Mouse (Mus musculus) stomach, embryonic 15.5 days (tissue): Measurements from ENCODE around the gene Cmss1. TPM values are rescaled to one million over a fixed set of nuclear protein-coding genes. Genes with fewer than 3 reads are reported as not detected.

ENCODE experiments used
- ATAC-seq: fragments of 200-750 bp; cut with Nextera tagmentation; 2 replicates; pipeline ENCODE4 v1.8.0; 2017; ENCODE audit warnings: low read depth, moderate number of reproducible peaks, moderate TSS enrichment; ENCODE audit not compliant: insufficient read depth, low FRiP score
- H3K27ac ChIP-seq: fragments of 300-500 bp; sonication (generic); 2 replicates; pipeline ENCODE4 v1.5.1; 2015; ENCODE audit warnings: mild to moderate bottlenecking, inconsistent platforms
- H3K27me3 ChIP-seq: fragments of 300-500 bp; sonication (generic); replicated peaks from 2 replicates; pipeline ENCODE4 v1.6.1; 2015; ENCODE audit warnings: inconsistent platforms
- H3K36me3 ChIP-seq: fragments of 300-500 bp; sonication (generic); 2 replicates; pipeline ENCODE4 v1.6.1; 2015; ENCODE audit warnings: inconsistent platforms
- H3K4me1 ChIP-seq: fragments of 300-500 bp; sonication (generic); 2 replicates; pipeline ENCODE4 v1.6.1; 2015; ENCODE audit warnings: inconsistent platforms
- H3K4me2 ChIP-seq: fragments of 300-500 bp; sonication (generic); 2 replicates; pipeline ENCODE4 v1.6.1; 2015; ENCODE audit warnings: mild to moderate bottlenecking, inconsistent platforms
- H3K4me3 ChIP-seq: fragments of 300-500 bp; sonication (generic); replicated peaks from 2 replicates; pipeline ENCODE4 v1.5.1; 2015; ENCODE audit warnings: inconsistent platforms
- H3K9ac ChIP-seq: fragments of 300-500 bp; sonication (generic); 2 replicates; pipeline ENCODE4 v1.6.1; 2015; ENCODE audit warnings: inconsistent platforms
- H3K9me3 ChIP-seq: fragments of 300-500 bp; sonication (generic); 2 replicates; pipeline ENCODE4 v1.6.1; 2016; ENCODE audit warnings: inconsistent platforms
- WGBS: fragments of 180-500 bp; shearing (Covaris S2); methylation state at CpG from one replicate; pipeline ENCODE4 v1.1.7; 2015; 5-methylcytosine and 5-hydroxymethylcytosine counted together
- polyA plus RNA-seq: library from polyadenylated mRNA; unstranded; fragments of >200 nt; fragmentation: Nextera tagmentation; extraction: Ambion mirVana; gene quantifications from 2 replicates; pipeline ENCODE4 v1.2.1, GENCODE M21; 2015

Cmss1 gene
- polyA plus RNA-seq, 1 experiment from 2014 or later, result 45.8 TPM

DNA sequence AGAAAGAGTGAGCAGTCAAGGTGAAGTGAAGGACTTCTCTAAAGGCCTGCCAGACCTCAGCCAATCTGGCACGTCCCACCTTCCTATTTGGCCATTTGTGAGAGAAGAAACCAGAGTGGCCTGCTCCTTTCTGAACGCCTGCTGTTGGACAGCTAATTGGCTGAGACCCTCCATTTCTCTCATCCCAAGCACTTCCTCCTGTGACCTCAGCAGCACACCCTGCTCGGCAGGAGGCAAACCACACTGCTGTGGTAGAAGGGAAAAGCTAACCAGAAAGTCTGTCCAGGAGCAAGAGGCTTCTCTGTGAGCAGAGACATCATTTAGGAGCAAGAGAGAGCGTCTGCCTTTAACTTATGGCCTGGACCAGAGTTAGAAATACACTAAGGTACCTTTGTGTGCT lies 289.5 kb downstream of the Cmss1 start:
- Histone ChIP-seq H3K9ac (no peak overlapping the region), H3K9me3 (no peaks in the 10 kb centered on the region), H3K27ac (no peak overlapping the region), H3K4me2 (no peak overlapping the region), H3K4me3 (no peak overlapping the region), H3K4me1 (0 out of 2 replicates have a peak, but pooled peaks cover 8% of the 10 kb centered on the region), H3K27me3 (no peaks in the 10 kb centered on the region), H3K36me3 (no peaks in the 10 kb centered on the region)
- WGBS, result 64% methylated on average over 4 of the region's 4 CpGs
- no peak for ATAC-seq

DNA sequence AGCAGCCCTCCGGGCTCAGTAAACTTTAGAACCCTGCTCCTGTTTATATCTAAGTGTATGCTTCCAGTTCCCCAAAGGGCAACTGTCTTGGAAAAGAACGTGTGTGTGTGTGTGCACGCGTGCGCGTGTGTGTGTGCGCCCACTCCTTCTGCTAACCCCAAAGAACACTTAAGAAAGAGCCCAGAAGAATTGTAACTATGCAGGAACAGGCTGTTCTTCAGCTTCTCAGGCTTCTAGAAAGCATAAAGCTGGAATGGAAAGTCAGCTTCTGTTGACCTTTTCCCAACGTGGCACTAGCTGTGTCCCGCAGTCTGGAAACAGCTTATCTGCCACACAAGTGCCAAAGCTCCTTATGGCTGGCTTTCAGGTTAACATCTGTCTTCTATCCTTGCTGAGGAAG lies 291.6 kb downstream of the Cmss1 start:
- H3K27me3 ChIP-seq, result no peaks in the 10 kb centered on the region
- no peak overlapping the region for H3K9ac ChIP-seq
- WGBS, result 73% methylated on average over 9 of the region's 9 CpGs
- no peak for ATAC-seq
- H3K4me1 ChIP-seq, result 0 out of 2 replicates have a peak, but pooled peaks cover 8% of the 10 kb centered on the region
- no peaks in the 10 kb centered on the region for H3K9me3 ChIP-seq
- no peaks in the 10 kb centered on the region for H3K36me3 ChIP-seq
- H3K4me2 ChIP-seq, result no peak overlapping the region
- H3K27ac ChIP-seq, result peak overlapping the region; percentile 26; the same call in 1 of the 2 replicates
- H3K4me3 ChIP-seq, result no peak overlapping the region

DNA sequence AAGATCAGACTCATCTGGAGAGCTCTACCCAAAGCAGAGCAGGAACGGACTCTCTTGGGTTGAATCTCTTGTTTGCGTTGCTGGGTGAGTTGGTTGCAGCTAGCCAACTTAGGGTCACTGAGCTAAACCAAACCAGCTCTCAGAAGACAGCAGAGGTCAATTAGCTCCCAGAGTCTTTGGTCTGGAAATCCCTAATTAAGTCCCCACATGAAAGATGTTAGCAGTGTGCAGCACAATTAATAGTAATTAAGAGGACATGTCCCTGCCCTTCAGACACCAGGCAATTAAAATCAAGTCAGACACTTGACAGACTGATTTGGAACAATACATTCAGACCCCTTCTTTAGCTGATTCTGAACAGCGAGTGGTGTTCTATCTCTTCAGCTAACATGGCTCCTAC lies 292.4 kb downstream of the Cmss1 start:
- H3K4me3 ChIP-seq, result no peak overlapping the region
- no peaks in the 10 kb centered on the region for H3K27me3 ChIP-seq
- WGBS, result 92% methylated on average over 3 of the region's 3 CpGs
- ATAC-seq, result no peak
- H3K27ac ChIP-seq, result no peak overlapping the region
- H3K4me1 ChIP-seq, result 0 out of 2 replicates have a peak, but pooled peaks cover 8% of the 10 kb centered on the region
- no peak overlapping the region for H3K4me2 ChIP-seq
- no peaks in the 10 kb centered on the region for H3K36me3 ChIP-seq
- no peak overlapping the region for H3K9ac ChIP-seq
- no peaks in the 10 kb centered on the region for H3K9me3 ChIP-seq

DNA sequence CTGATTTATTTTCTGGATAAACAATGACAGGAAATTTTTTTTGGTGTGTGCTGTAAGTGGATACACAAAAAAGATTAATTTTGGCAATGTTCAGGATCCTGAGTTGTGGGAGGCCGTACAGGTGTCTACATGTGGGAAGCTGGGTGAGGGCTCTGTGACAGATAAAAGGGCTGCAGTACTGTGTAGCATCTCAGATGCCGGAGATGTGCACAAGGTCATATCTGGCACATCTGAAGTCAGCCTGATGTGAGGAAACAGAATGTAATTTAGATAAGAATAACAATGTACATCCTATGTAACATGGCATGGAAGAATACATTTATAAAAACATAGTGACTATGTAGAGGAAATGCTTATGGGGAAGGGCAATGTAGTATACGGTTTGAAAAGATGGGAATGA lies 293.2 kb downstream of the Cmss1 start:
- Histone ChIP-seq H3K9ac (no peak overlapping the region), H3K27me3 (no peaks in the 10 kb centered on the region), H3K4me2 (no peak overlapping the region), H3K36me3 (no peaks in the 10 kb centered on the region), H3K9me3 (no peaks in the 10 kb centered on the region), H3K4me1 (0 out of 2 replicates have a peak, but pooled peaks cover 7% of the 10 kb centered on the region), H3K27ac (no peak overlapping the region), H3K4me3 (no peak overlapping the region)
- WGBS, result 75% methylated on average over 3 of the region's 3 CpGs
- ATAC-seq, result no peak

DNA sequence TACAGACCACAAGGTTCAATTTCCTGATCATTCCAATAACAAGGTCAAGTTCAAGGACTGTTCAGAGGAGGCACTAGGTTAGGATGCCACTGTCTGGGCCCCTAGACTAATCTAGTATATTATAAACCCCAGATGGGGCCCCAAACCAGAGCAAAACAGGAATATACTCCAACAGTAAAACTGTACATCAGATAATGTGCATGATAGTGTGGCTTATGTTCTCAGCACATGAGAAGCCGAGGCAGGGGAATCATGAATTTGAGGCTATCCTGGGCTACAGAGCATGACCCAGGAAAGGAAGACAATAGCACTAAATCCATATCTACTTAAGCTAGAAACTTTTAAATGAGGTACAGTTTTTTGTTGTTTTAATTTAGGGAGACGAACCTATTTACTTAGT lies 294.5 kb downstream of the Cmss1 start:
- no peak for ATAC-seq
- no peak overlapping the region for H3K27ac ChIP-seq
- WGBS, result 89% methylated on average over 2 of the region's 2 CpGs

DNA sequence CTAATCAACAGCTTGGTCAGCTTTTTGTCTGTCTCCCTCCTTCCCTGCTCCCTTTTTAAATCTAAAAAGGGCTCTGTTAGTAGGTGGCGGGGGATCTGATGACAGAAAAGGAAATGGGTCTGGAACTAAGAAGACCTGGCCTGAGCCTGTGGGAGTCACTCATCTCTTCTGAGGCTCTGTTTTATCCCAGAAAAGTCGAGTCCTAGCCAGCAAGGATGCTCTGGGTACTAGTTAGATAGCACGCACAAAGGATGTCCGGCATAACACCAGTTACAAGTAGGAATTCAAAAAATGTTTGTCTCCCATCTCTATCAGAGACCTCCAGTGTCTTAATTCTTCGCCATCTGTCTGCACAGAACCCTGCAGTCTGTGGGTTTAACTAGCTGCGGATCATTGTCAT lies 301.2 kb downstream of the Cmss1 start:
- Histone ChIP-seq H3K27me3 (no peaks in the 10 kb centered on the region), H3K4me3 (no peak overlapping the region), H3K27ac (no peak overlapping the region), H3K4me1 (no peaks in the 10 kb centered on the region), H3K9ac (no peak overlapping the region), H3K36me3 (no peaks in the 10 kb centered on the region), H3K4me2 (no peak overlapping the region), H3K9me3 (no peaks in the 10 kb centered on the region)
- no peak for ATAC-seq
- 73% methylated on average over 6 of the region's 6 CpGs for WGBS

More for the DNA sequence above, 294.5 kb downstream of the Cmss1 start:
- H3K4me3 ChIP-seq, result no peak overlapping the region
- no peaks in the 10 kb centered on the region for H3K4me1 ChIP-seq
- no peak overlapping the region for H3K9ac ChIP-seq
- no peaks in the 10 kb centered on the region for H3K27me3 ChIP-seq
- H3K4me2 ChIP-seq, result no peak overlapping the region
- no peaks in the 10 kb centered on the region for H3K36me3 ChIP-seq
- H3K9me3 ChIP-seq, result no peaks in the 10 kb centered on the region

DNA sequence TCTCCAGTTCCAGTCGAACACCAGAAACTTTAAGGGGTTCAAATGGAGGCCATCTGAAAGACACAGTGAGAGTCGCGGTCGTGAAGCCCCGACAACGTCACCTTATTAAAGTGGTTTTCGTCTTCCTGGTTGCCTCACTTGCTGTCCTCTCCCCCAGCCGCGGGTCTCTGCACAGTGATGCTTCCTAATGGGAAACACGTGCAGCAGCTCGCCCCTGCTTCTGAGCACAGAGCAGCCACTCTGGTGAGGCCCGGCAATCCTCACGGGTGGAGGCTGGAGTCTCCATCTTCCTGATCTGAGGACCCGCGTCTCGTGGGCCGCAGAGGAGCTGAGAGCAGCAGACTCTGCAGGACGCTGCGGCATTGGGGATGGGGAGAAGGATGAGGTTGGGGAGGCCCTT lies 302.9 kb downstream of the Cmss1 start:
- 71% methylated on average over 19 of the region's 19 CpGs for WGBS

DNA sequence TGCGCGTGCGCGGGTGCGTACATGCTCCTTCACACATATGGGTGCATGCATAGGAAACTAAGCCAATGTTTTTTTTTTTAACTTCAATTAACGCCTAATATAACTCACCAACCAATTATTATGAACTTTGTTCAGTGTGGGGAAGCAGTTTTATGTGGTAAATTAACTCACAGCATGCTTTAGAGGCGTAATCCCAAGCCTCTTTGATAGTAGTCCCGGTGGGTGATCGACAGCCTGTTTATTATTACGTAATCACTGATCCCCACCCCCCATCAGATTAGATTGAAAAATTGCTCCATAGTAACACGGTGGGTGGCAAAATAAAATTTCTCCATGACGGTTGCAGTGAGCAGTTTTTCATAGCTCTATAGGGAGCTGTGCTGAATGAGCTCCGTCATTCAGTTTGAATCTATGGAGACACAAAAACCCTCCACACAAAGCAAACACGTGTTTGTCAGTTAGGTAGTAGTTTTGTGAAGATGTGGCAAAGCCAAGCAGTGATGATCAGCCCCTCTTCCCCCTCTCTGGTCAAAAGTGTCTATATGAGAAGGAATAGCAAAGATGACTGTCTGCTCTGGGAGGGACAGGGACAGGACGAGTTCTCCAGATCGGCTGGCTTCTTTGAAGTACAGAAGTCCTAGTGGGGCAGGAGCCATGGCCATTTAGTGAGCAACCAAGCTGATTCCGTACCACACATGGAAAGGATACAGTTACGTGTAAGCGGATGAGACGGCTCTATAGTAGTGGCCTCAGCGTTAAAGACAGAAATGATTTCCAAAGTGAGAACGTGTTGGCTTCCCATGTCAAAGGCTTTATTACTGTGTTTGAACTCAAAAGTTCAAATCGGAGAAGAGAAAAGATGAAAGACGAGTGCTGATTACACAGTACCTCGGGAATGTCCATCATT lies 303.6 kb downstream of the Cmss1 start:
- Histone ChIP-seq H3K4me1 (no peaks in the 10 kb centered on the region), H3K9ac (no peak overlapping the region), H3K4me3 (no peak overlapping the region), H3K27ac (no peak overlapping the region), H3K4me2 (no peak overlapping the region), H3K27me3 (no peaks in the 10 kb centered on the region), H3K9me3 (no peaks in the 10 kb centered on the region), H3K36me3 (no peaks in the 10 kb centered on the region)
- no peak for ATAC-seq
- WGBS, result 82% methylated on average over 25 of the region's 25 CpGs

More for the DNA sequence above, 302.9 kb downstream of the Cmss1 start:
- no peak overlapping the region for H3K4me2 ChIP-seq
- no peak overlapping the region for H3K9ac ChIP-seq
- H3K4me1 ChIP-seq, result no peaks in the 10 kb centered on the region
- H3K9me3 ChIP-seq, result no peaks in the 10 kb centered on the region
- no peak for ATAC-seq
- no peaks in the 10 kb centered on the region for H3K36me3 ChIP-seq
- no peaks in the 10 kb centered on the region for H3K27me3 ChIP-seq
- H3K4me3 ChIP-seq, result no peak overlapping the region
- H3K27ac ChIP-seq, result no peak overlapping the region

DNA sequence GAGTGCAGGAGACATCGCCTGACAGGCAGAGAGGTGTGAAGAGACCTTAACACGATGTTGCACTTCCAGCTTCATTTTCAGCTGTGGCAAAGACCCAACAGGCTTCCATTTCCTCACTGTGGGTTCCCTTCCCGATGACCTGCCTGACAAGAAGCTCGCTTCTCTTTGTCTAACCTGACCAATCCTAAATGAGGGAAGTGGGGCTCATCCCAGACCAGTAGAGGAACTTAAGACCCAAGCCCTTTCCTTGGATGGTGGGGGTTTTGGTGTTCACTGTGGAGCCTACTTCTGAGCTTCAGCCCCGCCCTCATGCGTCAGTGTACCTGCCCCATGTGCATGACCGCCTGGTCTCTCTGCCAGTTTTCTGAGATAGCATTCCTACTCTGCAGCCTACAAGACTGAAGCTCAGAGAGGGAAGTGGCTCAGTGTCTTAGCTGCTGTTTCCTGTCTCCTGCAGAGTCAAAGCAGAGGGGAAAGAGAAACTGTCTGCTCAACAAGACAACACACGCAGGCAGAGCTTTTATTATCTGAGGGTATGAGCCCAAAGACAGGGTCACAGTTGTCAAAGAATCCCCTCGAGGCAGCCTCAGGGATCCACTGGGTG lies 305.1 kb downstream of the Cmss1 start:
- no peak overlapping the region for H3K9ac ChIP-seq
- H3K27me3 ChIP-seq, result no peaks in the 10 kb centered on the region
- no peak overlapping the region for H3K4me2 ChIP-seq
- 76% methylated on average over 9 of the region's 9 CpGs for WGBS
- H3K27ac ChIP-seq, result no peak overlapping the region
- H3K36me3 ChIP-seq, result no peaks in the 10 kb centered on the region
- H3K4me1 ChIP-seq, result no peaks in the 10 kb centered on the region
- no peak overlapping the region for H3K4me3 ChIP-seq
- ATAC-seq, result no peak
- H3K9me3 ChIP-seq, result no peaks in the 10 kb centered on the region

DNA sequence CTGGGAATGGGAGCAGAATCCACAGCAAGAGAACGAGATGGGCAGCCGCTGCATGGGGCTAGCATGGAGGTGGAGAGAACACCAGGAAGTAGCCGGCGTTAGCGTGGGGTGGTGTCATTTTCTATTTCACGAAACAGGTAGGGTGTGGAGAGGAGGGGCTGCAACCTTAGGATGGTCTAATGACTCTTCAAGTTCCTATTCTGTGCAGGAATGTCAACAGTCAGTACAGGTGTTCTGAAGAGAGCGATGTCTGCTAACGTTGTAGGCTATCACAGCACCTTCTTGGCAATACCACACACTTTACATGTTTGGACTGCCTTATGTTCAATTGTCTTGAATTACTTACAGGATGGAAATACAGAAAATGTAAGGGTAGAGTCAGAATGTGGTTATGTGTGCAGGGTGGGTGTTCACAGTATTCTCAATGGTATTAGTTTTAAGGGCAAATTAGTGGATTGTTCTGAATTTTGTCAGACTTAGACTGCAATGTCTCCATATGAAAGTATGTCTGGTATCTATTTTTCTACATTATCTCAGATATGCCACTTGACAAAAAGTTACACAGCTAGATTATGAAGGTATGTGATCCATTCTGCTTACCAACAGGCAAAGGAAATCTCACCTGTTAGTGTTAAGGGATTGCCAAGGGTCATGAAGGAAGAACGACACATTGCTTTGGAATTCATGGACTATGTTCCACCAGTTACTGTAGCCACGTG lies 311.3 kb downstream of the Cmss1 start:
- 78% methylated on average over 10 of the region's 10 CpGs for WGBS
- H3K9me3 ChIP-seq, result no peaks in the 10 kb centered on the region
- no peak overlapping the region for H3K4me2 ChIP-seq
- H3K36me3 ChIP-seq, result no peaks in the 10 kb centered on the region
- H3K4me1 ChIP-seq, result no peaks in the 10 kb centered on the region
- no peak overlapping the region for H3K4me3 ChIP-seq
- no peak overlapping the region for H3K9ac ChIP-seq
- no peaks in the 10 kb centered on the region for H3K27me3 ChIP-seq
- no peak for ATAC-seq
- H3K27ac ChIP-seq, result no peak overlapping the region

DNA sequence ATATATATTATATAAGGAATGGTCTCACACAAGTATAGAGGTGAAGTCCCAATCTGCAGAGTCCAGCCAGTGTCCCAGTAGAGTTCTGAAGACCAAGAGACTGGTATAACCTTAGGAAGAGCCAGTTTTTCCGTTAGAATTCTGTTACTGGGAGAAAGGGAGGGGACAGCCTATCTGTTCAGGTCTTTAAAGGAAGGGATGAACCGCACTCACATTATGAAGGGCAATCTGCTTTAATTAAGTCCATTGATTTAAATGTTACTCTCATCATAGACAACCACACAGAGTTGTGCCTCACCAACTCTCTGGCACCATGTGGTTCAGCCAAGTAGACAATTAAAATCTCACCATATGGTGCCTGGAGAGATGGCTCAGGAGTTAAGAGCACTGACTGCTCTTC lies 313.9 kb downstream of the Cmss1 start, which contains the start of gene Tmem30c:
TSS of gene Tmem30c (minus strand) at position 101 of the 400 bp plus-strand sequence.
- no peak within 1 kb of the TSS for H3K27ac ChIP-seq
- ATAC-seq, result no peak
- H3K4me2 ChIP-seq, result no peak within 1 kb of the TSS
- no peaks in the 10 kb centered on the region for H3K9me3 ChIP-seq
- H3K9ac ChIP-seq, result no peak within 1 kb of the TSS
- H3K27me3 ChIP-seq, result no peaks in the 10 kb centered on the region
- 75% methylated on average over 2 of the region's 2 CpGs for WGBS
- H3K36me3 ChIP-seq, result no peaks in the 10 kb centered on the region
- no peaks in the 10 kb centered on the region for H3K4me1 ChIP-seq
- no peak within 1 kb of the TSS for H3K4me3 ChIP-seq

DNA sequence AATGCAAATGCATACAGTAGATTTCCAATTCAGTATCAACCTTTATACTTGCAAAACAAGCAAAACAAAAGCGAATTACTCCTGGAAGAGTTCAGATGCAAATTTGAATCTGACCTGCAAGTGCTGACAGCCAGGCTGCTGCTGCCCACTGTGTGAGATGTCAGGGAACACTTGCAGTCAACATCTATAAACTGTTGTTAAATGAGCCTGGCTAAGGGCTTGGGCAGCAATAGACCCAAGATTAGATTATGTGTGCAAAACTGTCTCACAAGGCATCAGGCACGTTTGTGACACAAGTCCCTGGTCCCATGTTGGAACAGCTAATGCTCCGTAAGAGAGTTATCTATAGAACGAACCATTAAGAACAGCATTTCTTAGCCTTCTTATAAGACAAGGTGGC lies 314.4 kb downstream of the Cmss1 start:
- Histone ChIP-seq H3K27ac (no peak overlapping the region), H3K9ac (no peak overlapping the region), H3K4me1 (no peaks in the 10 kb centered on the region), H3K36me3 (no peaks in the 10 kb centered on the region), H3K4me2 (no peak overlapping the region), H3K9me3 (no peaks in the 10 kb centered on the region), H3K4me3 (no peak overlapping the region), H3K27me3 (no peaks in the 10 kb centered on the region)
- ATAC-seq, result no peak
- 64% methylated on average over 4 of the region's 4 CpGs for WGBS
